Mouse (Mus musculus): Measurements from ENCODE around the gene Pnlip.

DNA sequence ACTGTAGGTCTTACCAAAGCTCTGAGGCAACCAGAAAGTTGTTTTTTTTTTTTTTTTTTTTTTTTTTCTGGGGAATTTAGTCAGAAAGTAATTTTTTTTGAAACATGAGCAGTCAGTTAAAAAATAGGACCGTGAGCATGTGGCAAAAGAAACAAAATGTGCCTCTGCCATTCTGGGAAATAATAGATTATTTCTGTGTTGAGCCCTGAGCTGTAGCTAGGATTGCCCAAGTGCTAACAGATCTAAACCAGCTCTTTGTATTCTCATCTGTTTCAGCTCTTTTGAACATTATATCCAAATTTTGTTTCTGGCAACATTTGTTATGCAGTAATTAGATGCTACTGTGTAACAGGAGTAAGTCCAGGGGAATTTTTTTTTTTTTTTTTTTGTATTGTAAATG, 30.7 kb upstream of the Pnlip start:
- TF ChIP-seq CTCF (IDR thresholded peaks at IDR 0.05): no peak
- no peak for TF ChIP-seq EP300 (IDR thresholded peaks at IDR 0.05)
